ENCODE assay signal across 16 mouse cellular contexts in genomic region chr1:63401130-63401529, GRCm38 (mm10). TPM values are rescaled to one million over a fixed set of nuclear protein-coding genes. Genes with fewer than 3 reads are reported as not detected.
"Had no signal": no experiment of that assay in that cellular context is flagged by ENCODE, and none has a peak within 500 bp of the region (broad histone marks: within the 10 kb centered on the region; RNA-seq: fewer than 3 reads in every experiment).

No protein-coding gene starts in this region.

- H3K9me3 ChIP-seq: limb, embryonic 12.5 days; liver, embryonic 13.5 days; lung, embryonic 15.5 days; megakaryocyte, embryonic 14.5 days; midbrain, embryonic 12.5 days had no signal

- H3K9ac ChIP-seq: limb, embryonic 12.5 days; liver, embryonic 13.5 days; liver, postnatal 0 days; lung, embryonic 15.5 days; midbrain, embryonic 12.5 days had no signal

- DNase-seq: kidney, postnatal 36 days; liver; liver, embryonic 13.5 days; liver, postnatal 0 days; lung, postnatal 14 days; right cerebral cortex, adult 18-20 months; right cerebral cortex, postnatal 25 days; thymus, postnatal 4 days had no signal

- H3K4me3 ChIP-seq: layer of hippocampus, adult 2 months; limb, embryonic 12.5 days; liver, embryonic 13.5 days; lung, embryonic 15.5 days; megakaryocyte, embryonic 14.5 days; midbrain, embryonic 12.5 days had no signal

- H3K27ac ChIP-seq: layer of hippocampus, adult 2 months; limb, embryonic 12.5 days; liver, embryonic 13.5 days; lung, embryonic 15.5 days; macrophage; midbrain, embryonic 12.5 days; stomach, postnatal 0 days had no signal

- H3K36me3 ChIP-seq: limb, embryonic 12.5 days; liver, embryonic 13.5 days; lung, embryonic 15.5 days; midbrain, embryonic 12.5 days had no signal

- H3K27me3 ChIP-seq: liver, embryonic 13.5 days; lung, embryonic 15.5 days; midbrain, embryonic 12.5 days had no signal

- H3K4me2 ChIP-seq: limb, embryonic 12.5 days; liver, embryonic 13.5 days; lung, embryonic 15.5 days; midbrain, embryonic 12.5 days had no signal

- H3K4me1 ChIP-seq: limb, embryonic 12.5 days; liver, embryonic 13.5 days; lung, embryonic 15.5 days; megakaryocyte, embryonic 14.5 days; midbrain, embryonic 12.5 days had no signal

- ATAC-seq: liver, postnatal 0 days; midbrain, embryonic 16.5 days had no signal

RNA-seq across cellular contexts. Expression of gene Adam23, which starts 44.6 kb away (rescaled TPM):
- polyA plus RNA-seq: macrophage had no signal
